In the genomic region with DNA sequence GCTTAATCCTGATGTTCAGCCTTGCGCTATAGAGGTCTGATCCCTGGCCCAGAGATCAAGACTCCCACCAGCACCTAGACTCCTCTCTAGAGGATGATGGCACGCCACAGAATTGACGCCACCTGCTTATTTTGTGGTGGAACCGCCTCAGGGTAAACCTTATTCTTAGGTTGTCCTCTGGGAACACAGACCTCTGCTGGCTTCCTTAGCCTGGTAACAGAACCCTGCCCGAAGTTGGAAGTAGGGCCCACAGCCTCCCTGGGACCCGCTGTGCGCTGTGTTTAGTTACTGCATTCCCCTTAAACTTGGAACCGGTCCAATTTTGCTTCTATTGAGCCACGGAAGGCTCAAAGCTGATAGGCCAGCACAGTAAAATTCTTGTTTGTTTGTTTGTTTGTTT, we compare ENCODE assay signal across 8 mouse cellular contexts. TPM values are rescaled to one million over a fixed set of nuclear protein-coding genes. Genes with fewer than 3 reads are reported as not detected.
A peak's percentile ranks its signal among the peaks of the same experiment; 100 is the strongest.
DNase-seq lines count a peak whose midpoint lies in the region; ATAC-seq and TF ChIP-seq lines count a peak whose summit lies in the region.

No protein-coding gene starts in this region.

- peak overlapping the region; percentile 85; the same call in 1 of the 2 replicates for H3K4me2 ChIP-seq in midbrain, embryonic 13.5 days (replicated peaks)
- no peak overlapping the region for H3K4me2 ChIP-seq in midbrain, postnatal 0 days (ENCODE audit: low read depth, low read length, poor library complexity, severe bottlenecking)
- no peak overlapping the region for H3K4me2 ChIP-seq in intestine, embryonic 15.5 days (replicated peaks)
- H3K4me2 ChIP-seq in stomach, embryonic 16.5 days (ENCODE audit: low read depth, low read length): peak overlapping the region; percentile 63; the same call in 1 of the 2 replicates

- ATAC-seq in midbrain, embryonic 13.5 days: no peak
- no peak for ATAC-seq in midbrain, postnatal 0 days (ENCODE audit: low FRiP score)
- ATAC-seq in intestine, embryonic 15.5 days: no peak
- ATAC-seq in stomach, embryonic 16.5 days (ENCODE audit: insufficient read depth, low FRiP score): no peak

- H3K9ac ChIP-seq in midbrain, embryonic 13.5 days (replicated peaks): no peak overlapping the region
- H3K9ac ChIP-seq in midbrain, postnatal 0 days (replicated peaks; ENCODE audit: low read length, poor library complexity, severe bottlenecking): no peak overlapping the region
- H3K9ac ChIP-seq in intestine, embryonic 15.5 days: no peak overlapping the region
- H3K9ac ChIP-seq in stomach, embryonic 16.5 days (ENCODE audit: low read length): peak overlapping the region; percentile 6; the same call in 1 of the 2 replicates

- 3% methylated on average over 9 of the region's 9 CpGs for WGBS in midbrain, embryonic 13.5 days
- WGBS in midbrain, postnatal 0 days: 4% methylated on average over 9 of the region's 9 CpGs
- 14% methylated on average over 9 of the region's 9 CpGs for WGBS in intestine, embryonic 15.5 days
- 17% methylated on average over 9 of the region's 9 CpGs for WGBS in stomach, embryonic 16.5 days

- no peak overlapping the region for H3K27ac ChIP-seq in midbrain, embryonic 13.5 days
- no peak overlapping the region for H3K27ac ChIP-seq in midbrain, postnatal 0 days (ENCODE audit: low read depth, low read length)
- H3K27ac ChIP-seq in intestine, embryonic 15.5 days: no peak overlapping the region
- H3K27ac ChIP-seq in stomach, embryonic 16.5 days (ENCODE audit: low read length): no peak overlapping the region

- TF ChIP-seq CTCF in midbrain, postnatal 0 days (IDR thresholded peaks at IDR 0.05): no peak

- peak; percentile 86 for DNase-seq in heart, adult 11 months
- DNase-seq in heart, postnatal 25 days (ENCODE audit: low spot score): no peak
- DNase-seq in midbrain, postnatal 0 days (ENCODE audit: low spot score): no peak
- no peak for DNase-seq in thymus, postnatal 4 days
- no peak for DNase-seq in thymus, adult 18-20 months

- H3K27me3 ChIP-seq in midbrain, embryonic 13.5 days: peaks cover 85% of the 10 kb centered on the region
- peaks cover 33% of the 10 kb centered on the region for H3K27me3 ChIP-seq in midbrain, postnatal 0 days (ENCODE audit: insufficient read depth, low read length)
- H3K27me3 ChIP-seq in intestine, embryonic 15.5 days (replicated peaks): peaks cover 36% of the 10 kb centered on the region
- H3K27me3 ChIP-seq in stomach, embryonic 16.5 days (ENCODE audit: control insufficient read depth, insufficient read depth, low read length): peaks cover 38% of the 10 kb centered on the region

- H3K4me1 ChIP-seq in midbrain, embryonic 13.5 days (replicated peaks): peaks cover 33% of the 10 kb centered on the region
- peaks cover 21% of the 10 kb centered on the region; the same call in 1 of the 2 replicates for H3K4me1 ChIP-seq in midbrain, postnatal 0 days (ENCODE audit: insufficient read depth, low read length)
- H3K4me1 ChIP-seq in intestine, embryonic 15.5 days (replicated peaks): peaks cover 29% of the 10 kb centered on the region
- peaks cover 25% of the 10 kb centered on the region; the same call in 1 of the 2 replicates for H3K4me1 ChIP-seq in stomach, embryonic 16.5 days (ENCODE audit: control insufficient read depth, insufficient read depth, low read length)

- no peak overlapping the region for H3K4me3 ChIP-seq in midbrain, embryonic 13.5 days (replicated peaks)
- no peak overlapping the region for H3K4me3 ChIP-seq in midbrain, postnatal 0 days (ENCODE audit: low read depth, low read length)
- peak overlapping the region; percentile 42; the same call in 1 of the 2 replicates for H3K4me3 ChIP-seq in intestine, embryonic 15.5 days (replicated peaks)
- peak overlapping the region; percentile 49 for H3K4me3 ChIP-seq in stomach, embryonic 16.5 days (replicated peaks; ENCODE audit: low read length)

- intact Hi-C loops in heart, postnatal 25 days (cut with DNase I): loop anchor here (10.0 kb wide), 1 partner anchor 598 kb away; no protein-coding TSS in a partner anchor

- no peaks in the 10 kb centered on the region for H3K36me3 ChIP-seq in midbrain, embryonic 13.5 days
- H3K36me3 ChIP-seq in midbrain, postnatal 0 days (ENCODE audit: insufficient read depth, low read length): no peaks in the 10 kb centered on the region
- no peaks in the 10 kb centered on the region for H3K36me3 ChIP-seq in intestine, embryonic 15.5 days
- H3K36me3 ChIP-seq in stomach, embryonic 16.5 days (ENCODE audit: control insufficient read depth, insufficient read depth, low read length): no peaks in the 10 kb centered on the region

- no peaks in the 10 kb centered on the region for H3K9me3 ChIP-seq in midbrain, embryonic 13.5 days
- H3K9me3 ChIP-seq in midbrain, postnatal 0 days (ENCODE audit: low read length): no peaks in the 10 kb centered on the region
- no peaks in the 10 kb centered on the region for H3K9me3 ChIP-seq in intestine, embryonic 15.5 days
- no peaks in the 10 kb centered on the region for H3K9me3 ChIP-seq in stomach, embryonic 16.5 days (replicated peaks; ENCODE audit: control insufficient read depth, low read length)

RNA-seq across cellular contexts. Expression of a gene that starts 2.3 kb away (rescaled TPM):
- 1 to 10 TPM; 3.2 to 3.4 TPM for total RNA-seq in heart, postnatal 25 days (2021)
- 4.9 and 5.2 TPM in 2 replicates for polyA plus RNA-seq in midbrain, embryonic 13.5 days (2015; fragmentation: Nextera tagmentation; extraction: Ambion mirVana)
- total RNA-seq in midbrain, postnatal 0 days (2014; rRNA removed): 8.7 and 12.2 TPM in 2 replicates
- 4.5 and 5.0 TPM in 2 replicates for polyA plus RNA-seq in midbrain, postnatal 0 days (2015; fragmentation: Nextera tagmentation; extraction: Ambion mirVana)
- 8.5 and 8.6 TPM in 2 replicates for polyA plus RNA-seq in intestine, embryonic 15.5 days (2015; fragmentation: Nextera tagmentation; extraction: Ambion mirVana)
- polyA plus RNA-seq in stomach, embryonic 16.5 days (2015; fragmentation: Nextera tagmentation; extraction: Ambion mirVana): 12.4 and 13.4 TPM in 2 replicates

Comparison
In these comparisons a context has a peak if more than half of its experiments do, and no peak if none do; other contexts are left out.
1. H3K4me2 ChIP-seq: peak in midbrain, embryonic 13.5 days (single experiment) and stomach, embryonic 16.5 days (single experiment); none in midbrain, postnatal 0 days (single experiment) and intestine, embryonic 15.5 days (single experiment).
2. H3K4me3 ChIP-seq: peak in intestine, embryonic 15.5 days (single experiment) and stomach, embryonic 16.5 days (single experiment); none in midbrain, embryonic 13.5 days (single experiment) and midbrain, postnatal 0 days (single experiment).